Mouse (Mus musculus) MEL (cell line): ENCODE results near the gene Pik3ip1. TPM values are rescaled to one million over a fixed set of nuclear protein-coding genes. Genes with fewer than 3 reads are reported as not detected.

Experiments used
- DNase-seq: peaks from one replicate; pipeline ENCODE4 v3.0.0; 2011; ENCODE audit warnings: low read depth, low spot score
- H3K27ac ChIP-seq: 2 replicates; pipeline ENCODE4 v1.5.1; 2012; ENCODE audit warnings: low read depth, mild to moderate bottlenecking, control low read depth, low read length, moderate library complexity; ENCODE audit not compliant: control insufficient read depth
- H3K27me3 ChIP-seq, 2 experiments: fragments of 150-350 bp in 1 of 2; sonication (generic) in 1 of 2; 2 replicates each; pipeline ENCODE4 v1.6.1; 2012; ENCODE audit warnings: low read length in 2 of 2, mild to moderate bottlenecking in 2 of 2, improper control_type of control experiment in 1 of 2, moderate library complexity in 1 of 2; ENCODE audit not compliant: insufficient read depth in 2 of 2, control insufficient read depth in 1 of 2
- H3K36me3 ChIP-seq, 2 experiments: 2 replicates each; pipeline ENCODE4 v1.6.1; 2012 to 2014; ENCODE audit warnings: low read length in 2 of 2, improper control_type of control experiment in 1 of 2, inconsistent platforms in 1 of 2, mild to moderate bottlenecking in 1 of 2; ENCODE audit not compliant: insufficient read depth in 2 of 2, control insufficient read depth in 1 of 2
- H3K4me1 ChIP-seq, 2 experiments: fragments of 150-350 bp in 1 of 2; sonication (generic) in 1 of 2; 2 replicates each; pipeline ENCODE4 v1.6.1; 2012; ENCODE audit warnings: low read length in 2 of 2, improper control_type of control experiment in 1 of 2, mild to moderate bottlenecking in 1 of 2; ENCODE audit not compliant: insufficient read depth in 2 of 2, control insufficient read depth in 1 of 2
- H3K4me3 ChIP-seq, 2 experiments: fragments of 150-350 bp in 1 of 2; sonication (generic) in 1 of 2; 2 replicates each; pipeline ENCODE4 v1.5.1; 2012; ENCODE audit warnings: low read depth in 2 of 2, low read length in 2 of 2, mild to moderate bottlenecking in 2 of 2, moderate library complexity in 2 of 2, control low read depth in 1 of 2, improper control_type of control experiment in 1 of 2; ENCODE audit not compliant: control insufficient read depth in 1 of 2, insufficient read depth in 1 of 2
- H3K79me2 ChIP-seq: 2 replicates; pipeline ENCODE4 v1.6.1; 2012; ENCODE audit warnings: mild to moderate bottlenecking, low read length, moderate library complexity; ENCODE audit not compliant: control insufficient read depth, poor library complexity, insufficient read depth
- H3K9ac ChIP-seq: 2 replicates; pipeline ENCODE4 v1.6.1; 2012; ENCODE audit warnings: low read depth, mild to moderate bottlenecking, control low read depth, low read length, moderate library complexity; ENCODE audit not compliant: control insufficient read depth, poor library complexity, severe bottlenecking
- H3K9me3 ChIP-seq: fragments of 150-350 bp; sonication (generic); replicated peaks from 2 replicates; pipeline ENCODE4 v1.6.1; 2012; ENCODE audit warnings: mild to moderate bottlenecking, low read length, improper control_type of control experiment, moderate library complexity; ENCODE audit not compliant: insufficient read depth
- CHD1 ChIP-seq: IDR thresholded peaks from 2 replicates; pipeline ENCODE4 v1.6.1; 2012; ENCODE audit warnings: low read depth, mild to moderate bottlenecking, inconsistent platforms, low read length, improper control_type of control experiment
- CHD2 ChIP-seq: IDR thresholded peaks from 2 replicates; pipeline ENCODE4 v1.6.1; 2011; ENCODE audit warnings: low read length, improper control_type of control experiment
- CTCF ChIP-seq, 3 experiments: IDR thresholded peaks in 2 of 3; conservative IDR thresholded peaks in 1 of 3; 2 replicates each; pipeline ENCODE4 v1.5.1; 2011 to 2012; ENCODE audit warnings: low read length in 3 of 3, low read depth in 2 of 3, mild to moderate bottlenecking in 2 of 3, improper control_type of control experiment in 1 of 3, inconsistent platforms in 1 of 3, mixed read lengths in 1 of 3, moderate library complexity in 1 of 3; ENCODE audit not compliant: control insufficient read depth in 1 of 3, insufficient read depth in 1 of 3, poor library complexity in 1 of 3, severe bottlenecking in 1 of 3
- E2F4 ChIP-seq: IDR thresholded peaks from 2 replicates; pipeline ENCODE4 v1.6.1; 2011; ENCODE audit warnings: low read depth, low read length, improper control_type of control experiment, borderline replicate concordance
- ELF1 ChIP-seq: IDR thresholded peaks from 2 replicates; pipeline ENCODE4 v1.6.1; 2014; ENCODE audit warnings: low read depth, mild to moderate bottlenecking, inconsistent platforms, low read length, improper control_type of control experiment, moderate library complexity
- EP300 ChIP-seq, 2 experiments: IDR thresholded peaks; 2 replicates each; pipeline ENCODE4 v1.6.1; 2011; ENCODE audit warnings: improper control_type of control experiment in 2 of 2, low read length in 2 of 2, low read depth in 1 of 2, mild to moderate bottlenecking in 1 of 2
- ETS1 ChIP-seq: IDR thresholded peaks from 2 replicates; pipeline ENCODE4 v1.6.1; 2012; ENCODE audit warnings: low read depth, mild to moderate bottlenecking, inconsistent platforms, low read length, improper control_type of control experiment, moderate library complexity
- GATA1 ChIP-seq: IDR thresholded peaks from 2 replicates; pipeline ENCODE4 v1.6.1; 2011; ENCODE audit warnings: low read depth, low read length, improper control_type of control experiment
- JUND ChIP-seq: IDR thresholded peaks from 2 replicates; pipeline ENCODE4 v1.6.1; 2011; ENCODE audit warnings: low read depth, mild to moderate bottlenecking, improper control_type of control experiment, low read length
- KAT2A ChIP-seq: conservative IDR thresholded peaks from 2 replicates; pipeline ENCODE4 v1.6.1; 2012; ENCODE audit warnings: low read depth, low read length, improper control_type of control experiment, inconsistent platforms
- MAFK ChIP-seq: IDR thresholded peaks from 2 replicates; pipeline ENCODE4 v1.6.1; 2011; ENCODE audit warnings: low read depth, mild to moderate bottlenecking, low read length, improper control_type of control experiment, borderline replicate concordance
- MEF2A ChIP-seq: IDR thresholded peaks from 2 replicates; pipeline ENCODE4 v1.6.1; 2014; ENCODE audit warnings: low read depth, mild to moderate bottlenecking, inconsistent platforms, low read length, improper control_type of control experiment; ENCODE audit not compliant: poor library complexity, insufficient replicate concordance, severe bottlenecking; ENCODE audit errors: extremely low read depth
- MXI1 ChIP-seq: IDR thresholded peaks from 2 replicates; pipeline ENCODE4 v1.6.1; 2011; ENCODE audit warnings: mild to moderate bottlenecking, low read depth, low read length, improper control_type of control experiment
- MYB ChIP-seq: IDR thresholded peaks from 2 replicates; pipeline ENCODE4 v1.6.1; 2011; ENCODE audit warnings: mild to moderate bottlenecking, low read depth, low read length, improper control_type of control experiment
- MYC ChIP-seq: IDR thresholded peaks from 2 replicates; pipeline ENCODE4 v1.6.1; 2011; ENCODE audit warnings: low read depth, mild to moderate bottlenecking, low read length, improper control_type of control experiment, moderate library complexity
- NRF1 ChIP-seq: IDR thresholded peaks from 2 replicates; pipeline ENCODE4 v1.6.1; 2014; ENCODE audit warnings: low read depth, mild to moderate bottlenecking, inconsistent platforms, low read length, improper control_type of control experiment, moderate library complexity; ENCODE audit not compliant: poor library complexity, insufficient read depth, severe bottlenecking
- POLR2A ChIP-seq, 2 experiments: IDR thresholded peaks; 2 replicates each; pipeline ENCODE4 v1.6.1; 2011 to 2012; ENCODE audit warnings: low read length in 2 of 2, mild to moderate bottlenecking in 2 of 2, control low read depth in 1 of 2, improper control_type of control experiment in 1 of 2, low read depth in 1 of 2, moderate library complexity in 1 of 2; ENCODE audit not compliant: control insufficient read depth in 1 of 2, insufficient read depth in 1 of 2, poor library complexity in 1 of 2
- POLR2AphosphoS2 ChIP-seq: IDR thresholded peaks from 2 replicates; pipeline ENCODE4 v1.6.1; 2011; ENCODE audit warnings: low read length, improper control_type of control experiment
- RAD21 ChIP-seq: IDR thresholded peaks from 2 replicates; pipeline ENCODE4 v1.6.1; 2011; ENCODE audit warnings: mild to moderate bottlenecking, low read depth, low read length, improper control_type of control experiment
- RCOR1 ChIP-seq: IDR thresholded peaks from 2 replicates; pipeline ENCODE4 v1.6.1; 2012; ENCODE audit warnings: low read depth, mild to moderate bottlenecking, inconsistent platforms, low read length, improper control_type of control experiment
- SMC3 ChIP-seq: IDR thresholded peaks from 2 replicates; pipeline ENCODE4 v1.6.1; 2011; ENCODE audit warnings: low read depth, low read length, improper control_type of control experiment
- TAL1 ChIP-seq: IDR thresholded peaks from 2 replicates; pipeline ENCODE4 v1.6.1; 2012; ENCODE audit warnings: mild to moderate bottlenecking, inconsistent platforms, low read length, moderate library complexity, mixed read lengths
- TBP ChIP-seq: IDR thresholded peaks from 2 replicates; pipeline ENCODE4 v1.8.0; 2011; ENCODE audit warnings: low read depth, low read length, improper control_type of control experiment
- TCF12 ChIP-seq: IDR thresholded peaks from 2 replicates; pipeline ENCODE4 v1.6.1; 2014; ENCODE audit warnings: low read depth, mild to moderate bottlenecking, inconsistent platforms, low read length, improper control_type of control experiment, moderate library complexity
- UBTF ChIP-seq: IDR thresholded peaks from 2 replicates; pipeline ENCODE4 v1.6.1; 2012; ENCODE audit warnings: low read depth, mild to moderate bottlenecking, inconsistent platforms, low read length, improper control_type of control experiment, moderate library complexity, borderline replicate concordance; ENCODE audit not compliant: insufficient read depth
- ZC3H11A ChIP-seq: IDR thresholded peaks from 2 replicates; pipeline ENCODE4 v1.6.1; 2012; ENCODE audit warnings: low read depth, mild to moderate bottlenecking, inconsistent platforms, low read length, improper control_type of control experiment
- ZKSCAN1 ChIP-seq: IDR thresholded peaks from 2 replicates; pipeline ENCODE4 v1.6.1; 2012; ENCODE audit warnings: low read depth, mild to moderate bottlenecking, inconsistent platforms, low read length, improper control_type of control experiment, moderate library complexity
- ZMIZ1 ChIP-seq: IDR thresholded peaks from 2 replicates; pipeline ENCODE4 v1.6.1; 2012; ENCODE audit warnings: low read depth, mild to moderate bottlenecking, inconsistent platforms, low read length, improper control_type of control experiment, moderate library complexity
- ZNF384 ChIP-seq: IDR thresholded peaks from 2 replicates; pipeline ENCODE4 v1.6.1; 2012; ENCODE audit warnings: low read depth, mild to moderate bottlenecking, inconsistent platforms, low read length, improper control_type of control experiment
- polyA plus RNA-seq, 2 experiments: library from polyadenylated mRNA; stranded (reverse) in 1 of 2; unstranded in 1 of 2; fragments of >175 nt in 1 of 2; fragments of >200 nt in 1 of 2; gene quantifications; 2 replicates each; pipeline versions ENCODE4 v1.2.1 to v1.2.4; 2012; ENCODE audit warnings: low replicate concordance in 2 of 2, low read depth in 1 of 2; ENCODE audit not compliant: insufficient read length in 2 of 2, insufficient read depth in 1 of 2, missing spikeins in 1 of 2
- total RNA-seq: library from RNA; depleted of rRNA; stranded (reverse); fragments of 300-350 nt; gene quantifications from 2 replicates; pipeline ENCODE4 v1.2.3, GENCODE M21; 2012

The Pik3ip1 gene
- total and polyA plus RNA-seq, 3 experiments: 1.7 to 2.7 TPM; not detected in 1

DNA sequence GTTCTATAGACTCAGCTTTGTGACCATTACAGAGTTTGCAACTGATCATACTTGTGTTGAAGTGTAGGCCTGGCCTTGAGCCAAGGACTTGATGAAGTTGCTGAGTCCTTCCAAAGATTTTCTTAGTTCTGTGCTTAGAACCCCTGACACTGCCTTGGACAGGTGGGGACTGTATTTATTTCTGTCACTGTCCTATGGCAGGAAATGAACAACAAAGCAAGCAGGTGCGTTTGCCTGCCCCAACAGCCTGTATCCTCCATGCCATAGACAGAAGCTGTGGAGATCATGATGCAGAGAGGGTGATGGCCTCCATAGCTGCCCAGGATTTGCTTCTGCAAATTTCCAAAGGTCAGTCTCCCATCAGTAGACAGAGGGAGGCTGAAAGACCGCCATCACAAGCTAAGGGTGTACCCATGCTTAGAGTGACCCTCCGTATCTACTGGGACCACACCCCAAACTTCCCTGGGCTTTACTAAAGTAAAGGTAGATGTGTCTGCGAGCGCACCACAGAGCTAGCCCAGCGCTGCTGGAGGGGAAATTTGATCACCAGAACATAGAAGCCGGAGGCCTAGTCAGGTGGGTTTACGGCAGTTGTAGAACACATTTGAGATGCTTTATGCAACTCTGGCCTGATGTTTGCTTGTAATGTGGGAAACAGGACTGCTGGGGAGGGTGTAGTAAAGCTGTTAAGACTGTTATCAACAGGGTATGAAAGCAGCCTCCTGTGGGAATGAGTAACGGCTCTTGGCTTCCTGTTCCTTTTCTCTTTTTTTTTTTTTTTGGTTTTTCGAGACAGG lies 19.2 kb upstream of the Pik3ip1 start:
- Histone ChIP-seq H3K4me3 (0 out of 4 replicates have a peak overlapping the region, but pooled peaks of 1 of the 2 experiments have one; percentile 3), H3K36me3 (peaks cover 7 to 47% of the 10 kb centered on the region in 2 experiments), H3K79me2 (no peaks in the 10 kb centered on the region), H3K9ac (peak overlapping the region; percentile 31), H3K9me3 (no peaks in the 10 kb centered on the region), H3K27me3 (no peaks in the 10 kb centered on the region), H3K4me1 (peaks cover 35 to 47% of the 10 kb centered on the region in 2 experiments), H3K27ac (peak overlapping the region; percentile 78)
- peak; percentile 92 for DNase-seq
- TF ChIP-seq RCOR1 (peak; percentile 57; the same call in 1 of the 2 replicates), MYC (peak; percentile 35; the same call in 1 of the 2 replicates), GATA1 (peak; percentile 82), ZNF384 (peak; percentile 96), MYB (peak; percentile 95), KAT2A (no peak), RAD21 (no peak), TAL1 (peak; percentile 43), CHD2 (no peak), SMC3 (no peak), POLR2A (IDR thresholded peaks at IDR 0.05; ENCODE audit: control insufficient read depth in 1 of 2, insufficient read depth in 1 of 2, low read depth in 1 of 2, low read length in 2 of 2, poor library complexity in 1 of 2) (peak in 1 of 2 experiments; percentile 54; a peak in 2 of 4 replicates), MXI1 (no peak), UBTF (0 out of 2 replicates have a peak, but pooled peaks have one; percentile 31), CTCF (IDR thresholded peaks at IDR 0.05 in 2 of 3, conservative IDR thresholded peaks at IDR 0.05 in 1 of 3; ENCODE audit: control insufficient read depth in 1 of 3, insufficient read depth in 1 of 3, low read depth in 2 of 3, low read length in 3 of 3, poor library complexity in 1 of 3, severe bottlenecking in 1 of 3) (no peak), TBP (peak; percentile 65; the same call in 1 of the 2 replicates), ZC3H11A (no peak), EP300 (IDR thresholded peaks at IDR 0.05; ENCODE audit: low read depth in 1 of 2, low read length in 2 of 2) (peak; percentile 90 to 91), MEF2A (no peak), ELF1 (peak; percentile 47; the same call in 1 of the 2 replicates), E2F4 (no peak), MAFK (no peak), ZMIZ1 (no peak), TCF12 (peak; percentile 58; the same call in 1 of the 2 replicates), NRF1 (no peak), JUND (0 out of 2 replicates have a peak, but pooled peaks have one; percentile 22), POLR2AphosphoS2 (no peak), ETS1 (peak; percentile 83), ZKSCAN1 (no peak), CHD1 (no peak)
